Mouse (Mus musculus) heart, postnatal 0 days (tissue): Measurements from ENCODE around the gene Kbtbd13. TPM values are rescaled to one million over a fixed set of nuclear protein-coding genes. Genes with fewer than 3 reads are reported as not detected.
A peak's percentile ranks its signal among the peaks of the same experiment; 100 is the strongest.

Experiments
- ATAC-seq: fragments of 200-750 bp; cut with Nextera tagmentation; 2 replicates; pipeline ENCODE4 v1.8.0; 2017; ENCODE audit warnings: low read depth, moderate number of reproducible peaks, moderate library complexity; ENCODE audit not compliant: insufficient read depth
- DNase-seq: peaks from one replicate; pipeline ENCODE4 v3.0.0-alpha.2; 2016; ENCODE audit warnings: low spot score
- H3K27ac ChIP-seq: fragments of 300-500 bp; sonication (generic); 2 replicates; pipeline ENCODE4 v1.5.1; 2014; ENCODE audit warnings: low read depth, mild to moderate bottlenecking
- H3K27me3 ChIP-seq: fragments of 300-500 bp; sonication (generic); 2 replicates; pipeline ENCODE4 v1.6.1; 2014; ENCODE audit warnings: low read length, mixed read lengths; ENCODE audit not compliant: control insufficient read depth, insufficient read depth
- H3K36me3 ChIP-seq: fragments of 300-500 bp; sonication (generic); replicated peaks from 2 replicates; pipeline ENCODE4 v1.6.1; 2014; ENCODE audit warnings: low read length, mixed read lengths; ENCODE audit not compliant: control insufficient read depth, insufficient read depth
- H3K4me1 ChIP-seq: fragments of 300-500 bp; sonication (generic); 2 replicates; pipeline ENCODE4 v1.6.1; 2014; ENCODE audit warnings: antibody characterized with exemption; ENCODE audit not compliant: control insufficient read depth, insufficient read depth
- H3K4me2 ChIP-seq: fragments of 300-500 bp; sonication (generic); 2 replicates; pipeline ENCODE4 v1.6.1; 2014; ENCODE audit warnings: low read depth, mild to moderate bottlenecking, low read length, moderate library complexity
- H3K4me3 ChIP-seq: fragments of 300-500 bp; sonication (generic); 2 replicates; pipeline ENCODE4 v1.5.1; 2014; ENCODE audit warnings: low read depth, low read length
- H3K9ac ChIP-seq: fragments of 300-500 bp; sonication (generic); replicated peaks from 2 replicates; pipeline ENCODE4 v1.6.1; 2014; ENCODE audit warnings: low read depth, low read length, mixed read lengths
- H3K9me3 ChIP-seq: fragments of 300-500 bp; sonication (generic); replicated peaks from 2 replicates; pipeline ENCODE4 v1.6.1; 2016; ENCODE audit warnings: low read length; ENCODE audit not compliant: control insufficient read depth
- CTCF ChIP-seq: IDR thresholded peaks from 2 replicates; pipeline ENCODE4 v1.5.1; 2016; ENCODE audit warnings: antibody characterized with exemption, control low read depth, low read depth
- EP300 ChIP-seq: IDR thresholded peaks from 2 replicates; pipeline ENCODE4 v1.6.1; 2016; ENCODE audit warnings: antibody characterized with exemption, low read depth
- WGBS: fragments of 180-500 bp; shearing (Covaris S2); extraction: QIAGEN DNeasy Blood & Tissue Kit; methylation state at CpG from one replicate; pipeline ENCODE4 v1.1.7; 2014; 5-methylcytosine and 5-hydroxymethylcytosine counted together
- polyA plus RNA-seq: library from polyadenylated mRNA; unstranded; fragments of >200 nt; fragmentation: Nextera tagmentation; extraction: Ambion mirVana; gene quantifications from 2 replicates; pipeline ENCODE4 v1.2.1, GENCODE M21; 2015
- total RNA-seq: library from RNA; depleted of rRNA; stranded (reverse); fragments of >200 nt; gene quantifications from 2 replicates; pipeline ENCODE4 v1.2.3, GENCODE M21; 2014; ENCODE audit warnings: low replicate concordance

Kbtbd13 gene
- total and polyA plus RNA-seq, 2 experiments from 2014 or later = 0.63 to 1.1 TPM

DNA sequence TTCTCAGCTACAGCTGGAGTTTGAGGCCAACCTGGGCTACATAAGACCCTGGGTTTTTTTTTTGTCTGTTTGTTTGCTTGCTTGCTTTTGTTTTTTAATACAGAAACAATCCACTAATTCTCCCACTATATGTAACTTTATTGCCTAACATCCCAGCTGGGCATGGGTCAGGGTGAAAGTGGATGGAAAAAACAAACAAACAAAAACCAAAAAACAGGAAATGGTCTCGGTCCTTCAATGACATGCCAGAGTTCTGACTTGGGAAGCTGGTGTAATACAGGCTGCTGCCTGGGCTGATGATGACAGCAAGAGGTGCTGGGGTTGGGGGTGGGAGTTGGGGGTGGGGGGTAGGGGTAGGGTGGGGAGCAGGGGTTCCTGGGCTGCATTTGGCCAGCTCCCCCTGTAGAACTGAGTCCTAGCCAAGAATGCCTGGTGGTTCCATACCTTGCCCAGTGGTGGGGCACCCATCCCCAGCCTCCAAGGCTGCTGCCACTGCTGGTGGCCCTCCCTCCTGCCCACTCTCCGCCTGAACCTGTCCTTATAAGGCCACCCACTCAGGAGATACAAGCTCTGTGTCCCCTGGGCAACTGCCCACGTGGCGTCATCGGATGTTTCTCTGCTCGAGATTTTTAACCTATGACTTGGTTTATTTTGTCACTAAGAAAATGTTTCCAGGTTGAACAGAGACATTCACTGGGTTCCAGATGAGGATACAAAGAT is 9.3 kb downstream of the Kbtbd13 start:
- H3K27ac ChIP-seq = peak overlapping the region; percentile 43; the same call in 1 of the 2 replicates
- H3K27me3 ChIP-seq = no peaks in the 10 kb centered on the region
- H3K4me3 ChIP-seq = no peak overlapping the region
- H3K9ac ChIP-seq = no peak overlapping the region
- H3K4me2 ChIP-seq = no peak overlapping the region
- no peaks in the 10 kb centered on the region for H3K36me3 ChIP-seq
- DNase-seq (no peak), ATAC-seq (0 out of 2 replicates have a peak, but pooled peaks have one; percentile 50)
- H3K4me1 ChIP-seq = peaks cover 15% of the 10 kb centered on the region
- H3K9me3 ChIP-seq = no peaks in the 10 kb centered on the region
- WGBS = 53% methylated on average over 6 of the region's 6 CpGs
- TF ChIP-seq EP300 (no peak), CTCF (no peak)

DNA sequence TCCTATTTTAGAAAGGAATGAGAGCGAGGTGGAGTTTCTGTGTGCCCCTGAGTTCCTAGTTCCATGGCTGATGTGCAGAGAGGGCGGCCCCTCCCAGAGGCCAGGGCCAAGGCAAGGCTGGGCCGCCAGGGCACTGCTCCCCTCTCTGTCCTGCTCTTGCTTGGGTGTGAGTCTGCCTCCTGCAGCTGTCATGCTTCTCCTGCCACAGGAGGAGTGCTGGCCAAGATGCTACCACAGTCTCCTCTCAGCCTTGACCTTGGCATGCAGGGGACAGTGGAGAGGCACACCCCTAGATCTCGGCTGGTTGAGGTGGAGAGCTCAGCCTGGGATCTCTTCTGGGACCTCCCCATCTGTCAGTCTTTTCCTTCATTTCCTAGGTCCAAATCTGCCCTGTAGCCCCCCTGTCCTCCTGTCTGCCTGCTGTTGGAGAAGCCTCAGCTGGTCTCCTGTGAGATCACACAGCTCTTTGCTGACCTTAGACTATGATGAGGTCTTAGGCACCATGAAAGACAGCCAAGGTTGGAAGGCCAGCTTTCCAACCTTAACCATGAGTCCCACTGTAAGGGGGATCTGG is 10.3 kb downstream of the Kbtbd13 start:
- Histone ChIP-seq H3K27ac (no peak overlapping the region), H3K9ac (no peak overlapping the region), H3K36me3 (no peaks in the 10 kb centered on the region), H3K4me2 (no peak overlapping the region), H3K4me1 (peaks cover 15% of the 10 kb centered on the region), H3K9me3 (no peaks in the 10 kb centered on the region), H3K4me3 (no peak overlapping the region), H3K27me3 (no peaks in the 10 kb centered on the region)
- 58% methylated on average over 4 of the region's 4 CpGs for WGBS
- ATAC-seq (no peak), DNase-seq (no peak)
- TF ChIP-seq CTCF = no peak
- no peak for TF ChIP-seq EP300

- no peaks in the 10 kb centered on the region for H3K9me3 ChIP-seq
- DNase-seq = no peak
- H3K27ac ChIP-seq = peak overlapping the region; percentile 26; the same call in 1 of the 2 replicates
- WGBS = 73% methylated on average over 9 of the region's 9 CpGs
- TF ChIP-seq EP300 (no peak), CTCF (peak; percentile 10; the same call in 1 of the 2 replicates)
- H3K4me1 ChIP-seq = peaks cover 3% of the 10 kb centered on the region; the same call in 1 of the 2 replicates
- H3K27me3 ChIP-seq = no peaks in the 10 kb centered on the region
- no peak overlapping the region for H3K4me3 ChIP-seq
- no peak for ATAC-seq
- no peaks in the 10 kb centered on the region for H3K36me3 ChIP-seq
- H3K4me2 ChIP-seq = no peak overlapping the region
- no peak overlapping the region for H3K9ac ChIP-seq
Observed at GRCm38 (mm10) chr9:65375163-65375934, 16.1 kb downstream of the Kbtbd13 start.

DNA sequence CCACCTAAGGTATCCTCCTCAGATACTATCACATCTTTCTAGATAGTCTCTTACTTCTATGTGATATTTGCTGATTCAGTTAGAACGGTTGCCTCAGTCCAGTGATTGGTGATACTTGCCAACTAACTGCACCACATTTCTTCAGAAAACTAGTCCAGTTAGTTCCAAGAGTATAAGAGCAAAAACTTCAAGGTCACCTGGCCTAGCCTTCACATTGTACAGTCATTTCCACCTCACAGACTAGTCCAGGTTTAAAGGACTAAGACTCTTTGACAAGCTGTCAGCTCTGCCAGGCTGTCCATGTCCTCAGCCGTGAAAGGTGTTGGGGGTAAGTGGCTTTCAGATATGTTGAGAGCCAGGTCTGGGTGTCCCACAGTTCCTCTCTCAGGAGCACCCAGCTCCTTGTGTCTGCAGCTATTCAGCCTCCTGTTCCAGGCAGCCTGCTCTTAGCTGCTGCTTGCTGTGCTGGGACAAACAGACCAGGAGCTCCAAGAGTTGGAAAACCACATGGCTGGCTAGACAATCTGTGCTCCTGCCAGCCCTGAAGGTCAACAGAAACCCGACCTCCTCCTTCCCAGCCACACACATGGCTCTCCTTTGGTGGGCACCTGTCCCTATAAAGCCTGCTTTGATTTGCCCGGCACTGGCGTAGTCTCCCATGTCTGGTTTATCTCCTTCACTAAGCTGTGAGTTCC is 16.8 kb downstream of the Kbtbd13 start:
- ATAC-seq (peak; percentile 27; the same call in 1 of the 2 replicates), DNase-seq (no peak)
- no peak overlapping the region for H3K4me3 ChIP-seq
- no peaks in the 10 kb centered on the region for H3K36me3 ChIP-seq
- peak overlapping the region; percentile 26; the same call in 1 of the 2 replicates for H3K27ac ChIP-seq
- 63% methylated on average over 5 of the region's 5 CpGs for WGBS
- no peaks in the 10 kb centered on the region for H3K9me3 ChIP-seq
- no peak overlapping the region for H3K9ac ChIP-seq
- no peak overlapping the region for H3K4me2 ChIP-seq
- no peaks in the 10 kb centered on the region for H3K27me3 ChIP-seq
- H3K4me1 ChIP-seq = peaks cover 3% of the 10 kb centered on the region; the same call in 1 of the 2 replicates
- TF ChIP-seq CTCF (no peak), EP300 (no peak)

- DNase-seq = no peak
- H3K36me3 ChIP-seq = no peaks in the 10 kb centered on the region
Observed at GRCm38 (mm10) chr9:65372449-65372848, 19.0 kb downstream of the Kbtbd13 start.

More at GRCm38 (mm10) chr9:65372449-65372848, 19.0 kb downstream of the Kbtbd13 start:
- no peak overlapping the region for H3K9ac ChIP-seq
- 60% methylated on average over 4 of the region's 4 CpGs for WGBS
- H3K4me2 ChIP-seq = no peak overlapping the region
- TF ChIP-seq CTCF (peak; percentile 61), EP300 (no peak)
- no peak overlapping the region for H3K27ac ChIP-seq
- no peak for ATAC-seq
- H3K27me3 ChIP-seq = no peaks in the 10 kb centered on the region
- H3K4me1 ChIP-seq = peaks cover 3% of the 10 kb centered on the region; the same call in 1 of the 2 replicates
- no peak overlapping the region for H3K4me3 ChIP-seq
- no peaks in the 10 kb centered on the region for H3K9me3 ChIP-seq
